Mouse (Mus musculus): ENCODE data around the gene Glg1. TPM values are rescaled to one million over a fixed set of nuclear protein-coding genes. Genes with fewer than 3 reads are reported as not detected.
"Not testable (repeated sequence)": the region's sequence is repeated elsewhere in the genome, so short reads cannot be mapped to it uniquely, and the experiment has no call there.

Gene Glg1
- polyA plus RNA-seq, 1 experiment: 18.0 TPM

- Histone ChIP-seq H3K4me3 (replicated peaks) (peak overlapping the region; percentile 73), H3K27me3 (replicated peaks) (no peaks in the 10 kb centered on the region), H3K4me1 (peaks cover 25% of the 10 kb centered on the region), H3K9me3 (no peaks in the 10 kb centered on the region), H3K36me3 (replicated peaks; ENCODE audit: low read length) (peaks cover 68% of the 10 kb centered on the region)
- TF ChIP-seq GATA1 (IDR thresholded peaks at IDR 0.05; ENCODE audit: borderline replicate concordance, low read length): no peak
- TF ChIP-seq FLI1 (IDR thresholded peaks at IDR 0.05; ENCODE audit: low read length): no peak
These were observed 73.5 kb downstream of the Glg1 start for GRCm38 (mm10) chr8:111185472-111185947.

DNA sequence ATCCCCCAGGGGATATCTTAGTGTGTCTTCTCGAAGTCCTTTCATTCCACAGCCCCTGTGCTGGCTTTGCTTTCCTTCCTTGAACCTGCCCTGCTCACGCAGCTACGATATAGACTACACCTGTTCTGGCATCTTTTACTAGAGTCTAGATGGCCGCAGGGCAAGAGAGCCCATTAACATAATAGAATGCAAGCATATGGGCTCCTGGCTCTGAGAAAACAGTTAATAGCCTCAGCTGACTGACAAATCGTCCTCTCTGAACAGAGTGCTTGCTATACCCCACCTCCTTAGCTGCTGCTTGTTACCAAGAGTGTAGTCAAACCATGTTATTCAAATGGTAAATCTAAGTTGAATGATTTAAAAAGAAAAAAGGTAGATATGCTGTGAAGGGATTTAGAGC, 87.4 kb downstream of the Glg1 start:
- no peak for TF ChIP-seq FLI1 (IDR thresholded peaks at IDR 0.05; ENCODE audit: low read length)
- no peak for TF ChIP-seq GATA1 (IDR thresholded peaks at IDR 0.05; ENCODE audit: borderline replicate concordance, low read length)
- H3K9me3 ChIP-seq: no peaks in the 10 kb centered on the region
- H3K36me3 ChIP-seq (replicated peaks; ENCODE audit: low read length): peaks cover 95% of the 10 kb centered on the region
- H3K4me3 ChIP-seq (replicated peaks): no peak overlapping the region
- peaks cover 7% of the 10 kb centered on the region for H3K4me1 ChIP-seq
- H3K27me3 ChIP-seq (replicated peaks): no peaks in the 10 kb centered on the region

DNA sequence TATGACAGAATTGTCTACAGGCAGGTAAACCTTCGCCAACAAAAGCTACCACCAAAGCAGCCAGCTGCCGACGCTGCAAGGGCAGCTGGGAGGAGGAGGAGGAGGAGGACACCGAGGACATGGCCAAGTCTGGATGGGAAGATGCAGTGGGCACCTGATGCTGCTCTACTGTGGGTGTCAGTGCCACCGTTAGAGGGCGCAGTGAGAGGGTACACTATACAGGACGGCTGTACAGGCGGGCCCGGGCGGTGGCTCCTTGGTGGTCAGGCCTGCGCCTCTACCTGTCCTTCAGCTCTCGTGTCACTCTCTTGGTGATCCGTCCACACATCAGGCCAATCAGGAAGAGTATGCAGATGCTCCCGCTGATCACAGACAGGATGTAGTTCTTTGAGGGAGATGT, 101.4 kb downstream of the Glg1 start:
- peaks cover 96% of the 10 kb centered on the region for H3K36me3 ChIP-seq (replicated peaks; ENCODE audit: low read length)
- H3K9me3 ChIP-seq: no peaks in the 10 kb centered on the region
- no peak overlapping the region for H3K4me3 ChIP-seq (replicated peaks)
- H3K27me3 ChIP-seq (replicated peaks): no peaks in the 10 kb centered on the region
- no peak for TF ChIP-seq FLI1 (IDR thresholded peaks at IDR 0.05; ENCODE audit: low read length)
- TF ChIP-seq GATA1 (IDR thresholded peaks at IDR 0.05; ENCODE audit: borderline replicate concordance, low read length): no peak
- peaks cover 26% of the 10 kb centered on the region for H3K4me1 ChIP-seq

DNA sequence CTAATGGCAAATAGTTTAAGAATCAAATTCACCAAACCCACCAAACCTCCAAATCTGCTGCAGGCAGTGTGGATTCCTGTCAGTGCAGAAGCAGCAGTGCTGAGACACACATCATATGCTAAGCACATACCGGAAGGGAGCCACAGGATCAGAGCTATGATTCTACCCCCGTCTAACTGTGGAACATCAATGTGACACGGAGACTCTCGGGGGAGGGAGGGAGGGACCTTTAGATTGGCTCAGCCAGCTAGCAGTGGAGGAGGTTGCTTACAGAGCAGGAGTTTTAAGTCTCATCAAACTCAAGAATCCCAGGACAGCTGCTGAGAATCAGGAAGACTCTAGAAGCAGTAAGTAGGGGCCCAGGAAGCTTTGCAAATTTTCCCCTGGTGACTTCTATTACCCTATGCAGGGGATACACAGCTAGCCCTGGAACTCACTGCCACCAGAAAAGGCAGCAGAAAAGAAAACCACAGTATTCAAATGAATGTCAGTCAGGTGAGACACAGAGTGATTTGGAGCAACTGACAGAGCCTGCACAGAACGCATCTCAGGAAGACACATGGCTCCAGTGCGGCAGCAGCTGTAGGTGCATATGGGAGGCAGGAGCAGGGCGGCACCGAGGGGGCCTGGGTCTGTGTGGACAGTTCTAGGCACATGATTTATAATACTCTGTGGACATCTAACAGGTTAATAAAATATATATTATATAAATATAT, 103.1 kb downstream of the Glg1 start:
- Histone ChIP-seq H3K9me3 (no peaks in the 10 kb centered on the region), H3K27me3 (replicated peaks) (no peaks in the 10 kb centered on the region), H3K36me3 (replicated peaks; ENCODE audit: low read length) (peaks cover 85% of the 10 kb centered on the region), H3K4me3 (replicated peaks) (no peak overlapping the region), H3K4me1 (peaks cover 26% of the 10 kb centered on the region)
- TF ChIP-seq FLI1 (IDR thresholded peaks at IDR 0.05; ENCODE audit: low read length) (no peak), GATA1 (IDR thresholded peaks at IDR 0.05; ENCODE audit: borderline replicate concordance, low read length) (no peak)

DNA sequence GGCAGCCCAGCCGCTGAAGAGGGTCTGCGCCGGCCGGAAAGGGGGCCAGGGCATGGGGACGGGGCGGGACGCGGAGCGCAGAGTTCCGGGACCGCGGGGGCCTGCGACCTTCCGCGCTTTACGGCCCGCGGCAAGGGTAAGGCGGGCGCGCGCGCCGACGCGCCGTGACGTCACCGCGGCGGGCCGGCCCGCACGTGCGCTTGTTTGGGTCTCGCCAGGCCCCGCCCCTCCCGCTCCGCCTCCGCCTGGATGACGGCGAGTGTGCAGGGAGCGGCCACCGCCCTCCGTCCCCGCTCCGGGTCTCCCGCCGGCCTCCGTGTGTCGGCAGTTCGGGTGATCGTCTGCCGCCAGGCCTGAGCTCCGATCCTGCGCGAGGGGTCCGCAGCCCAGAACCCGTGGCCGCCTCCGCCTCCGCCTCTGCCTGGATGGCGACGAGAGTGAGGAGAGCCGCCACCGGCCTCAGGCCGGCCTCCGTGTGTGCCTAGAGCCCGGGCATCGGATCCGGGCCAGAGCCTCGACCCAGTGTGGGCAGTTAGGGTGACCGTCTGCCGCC, 113.5 kb downstream of the Glg1 start:
- H3K36me3 ChIP-seq (replicated peaks; ENCODE audit: low read length); H3K27me3 ChIP-seq (replicated peaks); H3K9me3 ChIP-seq: not testable (repeated sequence)
- Histone ChIP-seq H3K4me1 (peaks cover 15% of the 10 kb centered on the region), H3K4me3 (replicated peaks) (peak overlapping the region; percentile 94)

GRCm38 (mm10) chr8:111144901-111145459, 114.0 kb downstream of the Glg1 start:
- not testable (repeated sequence) for H3K36me3 ChIP-seq (replicated peaks; ENCODE audit: low read length); H3K9me3 ChIP-seq; H3K27me3 ChIP-seq (replicated peaks)
- H3K4me1 ChIP-seq: peaks cover 15% of the 10 kb centered on the region
- peak overlapping the region; percentile 94 for H3K4me3 ChIP-seq (replicated peaks)

GRCm38 (mm10) chr8:111142521-111142920, 116.5 kb downstream of the Glg1 start:
- no peak overlapping the region for H3K4me3 ChIP-seq (replicated peaks)
- no peaks in the 10 kb centered on the region for H3K9me3 ChIP-seq
- H3K4me1 ChIP-seq: peaks cover 18% of the 10 kb centered on the region
- no peak for TF ChIP-seq FLI1 (IDR thresholded peaks at IDR 0.05; ENCODE audit: low read length)
- TF ChIP-seq GATA1 (IDR thresholded peaks at IDR 0.05; ENCODE audit: borderline replicate concordance, low read length): no peak
- H3K36me3 ChIP-seq (replicated peaks; ENCODE audit: low read length): peaks cover 22% of the 10 kb centered on the region
- H3K27me3 ChIP-seq (replicated peaks): no peaks in the 10 kb centered on the region

- Histone ChIP-seq H3K36me3 (replicated peaks; ENCODE audit: low read length) (peaks cover 85% of the 10 kb centered on the region), H3K4me1 (no peaks in the 10 kb centered on the region), H3K27me3 (replicated peaks) (no peaks in the 10 kb centered on the region), H3K9me3 (no peaks in the 10 kb centered on the region), H3K4me3 (replicated peaks) (no peak overlapping the region)
- TF ChIP-seq FLI1 (IDR thresholded peaks at IDR 0.05; ENCODE audit: low read length): no peak
- TF ChIP-seq GATA1 (IDR thresholded peaks at IDR 0.05; ENCODE audit: borderline replicate concordance, low read length): no peak
These were observed 128.3 kb downstream of the Glg1 start for GRCm38 (mm10) chr8:111130756-111131155.

DNA sequence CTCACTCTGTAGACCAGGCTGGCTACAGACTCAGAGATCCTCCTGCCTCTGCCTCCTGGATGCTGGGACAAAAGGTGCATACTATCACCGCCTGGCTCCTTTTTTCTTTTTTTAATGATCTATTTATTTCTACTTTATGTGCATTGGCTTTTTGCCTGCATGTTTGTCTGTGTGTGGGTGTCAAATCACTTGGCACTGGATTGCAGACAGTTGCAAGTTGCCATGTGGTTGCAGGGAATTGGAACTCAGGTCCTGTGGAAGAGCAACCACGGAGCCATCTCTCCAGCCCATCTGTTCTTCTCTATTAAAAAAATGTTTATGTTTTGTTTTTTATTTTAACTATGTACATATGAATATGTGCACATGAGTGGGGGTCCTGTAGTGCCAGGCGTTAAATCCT, 139.5 kb downstream of the Glg1 start:
- no peak for TF ChIP-seq FLI1 (IDR thresholded peaks at IDR 0.05; ENCODE audit: low read length)
- TF ChIP-seq GATA1 (IDR thresholded peaks at IDR 0.05; ENCODE audit: borderline replicate concordance, low read length): no peak
- Histone ChIP-seq H3K4me1 (no peaks in the 10 kb centered on the region), H3K4me3 (replicated peaks) (no peak overlapping the region), H3K27me3 (replicated peaks) (no peaks in the 10 kb centered on the region), H3K36me3 (replicated peaks; ENCODE audit: low read length) (peaks cover 71% of the 10 kb centered on the region), H3K9me3 (peaks cover 7% of the 10 kb centered on the region)

GRCm38 (mm10) chr8:111114891-111115290, 144.1 kb downstream of the Glg1 start:
- no peaks in the 10 kb centered on the region for H3K4me1 ChIP-seq
- H3K36me3 ChIP-seq (replicated peaks; ENCODE audit: low read length): peaks cover 49% of the 10 kb centered on the region
- H3K9me3 ChIP-seq: no peaks in the 10 kb centered on the region
- H3K27me3 ChIP-seq (replicated peaks): no peaks in the 10 kb centered on the region
- H3K4me3 ChIP-seq (replicated peaks): no peak overlapping the region
- TF ChIP-seq GATA1 (IDR thresholded peaks at IDR 0.05; ENCODE audit: borderline replicate concordance, low read length) (no peak), FLI1 (IDR thresholded peaks at IDR 0.05; ENCODE audit: low read length) (no peak)

Other genes with a start within 250 kb of the Glg1 start
- gene Ddx19b, start 227.5 kb downstream of the Glg1 start, polyA plus RNA-seq (2012; ENCODE audit: insufficient read depth, low replicate concordance): 1.1 TPM in 1 of 2 replicates, not detected in the other
- 29.9 and 34.3 TPM in 2 replicates for gene Aars, start 226.1 kb downstream of the Glg1 start, polyA plus RNA-seq (2012; ENCODE audit: insufficient read depth, low replicate concordance)
- gene Exosc6, start 202.9 kb downstream of the Glg1 start, polyA plus RNA-seq (2012; ENCODE audit: insufficient read depth, low replicate concordance): 17.8 and 46.3 TPM in 2 replicates
- gene Clec18a, start 166.8 kb downstream of the Glg1 start, polyA plus RNA-seq (2012; ENCODE audit: insufficient read depth, low replicate concordance): not detected in 2 replicates
- 0.89 and 1.00 TPM in 2 replicates for gene Pdpr, start 164.6 kb downstream of the Glg1 start, polyA plus RNA-seq (2012; ENCODE audit: insufficient read depth, low replicate concordance)
- 0.69 TPM in 1 of 2 replicates, not detected in the other for gene Rfwd3, start 41.0 kb upstream of the Glg1 start, polyA plus RNA-seq (2012; ENCODE audit: insufficient read depth, low replicate concordance)
- 3.8 TPM in 1 of 2 replicates, not detected in the other for gene Mlkl, start 79.0 kb upstream of the Glg1 start, polyA plus RNA-seq (2012; ENCODE audit: insufficient read depth, low replicate concordance)
- gene Fa2h, start 134.6 kb upstream of the Glg1 start, polyA plus RNA-seq (2012; ENCODE audit: insufficient read depth, low replicate concordance): not detected in 2 replicates

Data from megakaryocyte, embryonic 14.5 days (primary cell).